Mouse (Mus musculus) left cerebral cortex, adult 9 months (tissue): ENCODE measurements around the gene Tgm2.

Experiments
- DNase-seq, 2 experiments: peaks; one replicate each; pipeline ENCODE4 v3.0.0; 2022; ENCODE audit warnings: low spot score in 2 of 2

The Tgm2 gene

DNA sequence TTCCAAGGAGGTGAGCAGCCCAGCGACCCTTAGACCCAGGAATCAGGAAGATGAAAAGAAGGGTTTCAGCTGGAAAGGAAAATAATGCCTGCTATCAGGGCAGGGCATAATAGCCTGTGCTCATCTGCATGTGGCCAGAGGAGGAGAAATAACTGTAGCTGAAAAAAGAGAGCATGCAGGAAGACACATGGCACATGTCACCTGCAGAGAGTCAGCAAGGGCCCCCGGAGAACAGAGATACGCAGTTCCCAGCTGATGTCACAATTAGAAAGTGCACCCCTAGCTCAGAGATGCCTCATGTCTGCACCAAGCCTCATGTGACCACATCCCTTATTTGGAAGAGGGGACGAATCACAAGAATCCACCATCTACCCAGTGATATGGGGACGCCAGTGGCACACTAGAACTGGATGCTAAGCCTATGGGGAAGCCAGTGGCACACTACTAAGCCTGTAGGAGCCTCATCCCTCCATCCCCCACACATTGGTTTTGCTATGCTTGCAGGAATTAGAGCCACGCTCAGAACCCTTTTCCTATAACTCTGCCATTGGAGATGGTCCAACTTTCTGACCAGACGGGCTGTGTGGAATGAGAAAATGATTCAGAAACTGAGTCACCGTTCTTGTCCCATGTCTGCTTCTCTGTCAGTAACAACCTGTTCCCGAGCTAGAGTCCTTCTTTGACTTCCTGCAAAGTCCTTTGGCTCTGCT lies 21.4 kb upstream of the Tgm2 start:
- no peak for DNase-seq

DNA sequence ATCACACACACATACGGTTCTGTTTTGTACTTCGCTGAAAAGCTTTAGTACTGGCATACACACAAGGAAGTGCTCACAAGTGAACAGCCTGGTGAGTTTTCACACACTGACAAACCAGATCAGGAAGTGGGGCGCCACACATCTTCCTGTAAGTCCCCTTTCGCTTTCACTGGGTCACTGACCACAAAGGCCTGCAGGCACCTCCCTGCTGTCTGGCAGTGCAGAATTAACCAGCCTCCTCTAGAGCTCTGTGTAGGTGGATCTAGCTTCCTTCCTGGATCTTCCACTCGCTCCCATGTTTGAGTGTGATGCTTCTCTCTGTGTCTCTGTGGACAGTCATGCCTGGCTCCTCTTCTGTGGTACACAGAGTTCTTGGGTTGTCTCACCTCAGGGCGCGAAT lies 20.4 kb upstream of the Tgm2 start:
- peak in 1 of 2 experiments; percentile 40 for DNase-seq

DNA sequence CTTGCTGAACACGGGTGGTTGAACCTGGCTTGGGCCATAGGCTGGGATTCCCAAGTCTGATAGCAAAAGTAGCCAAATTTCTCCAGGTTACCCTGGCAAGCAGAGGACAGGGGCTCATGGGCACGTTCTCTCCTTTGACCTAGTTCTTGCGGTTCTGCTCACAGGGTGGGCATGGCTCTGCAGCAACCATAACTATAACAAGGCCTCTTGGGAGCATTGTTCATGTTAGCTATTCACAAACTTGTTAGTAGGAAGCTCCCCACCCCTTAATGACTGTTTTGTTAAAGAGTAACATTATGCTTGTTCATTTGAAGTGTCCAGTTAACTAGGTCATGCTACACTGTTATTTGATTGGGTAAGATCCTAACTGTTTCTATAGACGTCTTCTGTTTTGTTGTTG lies 19.5 kb upstream of the Tgm2 start:
- no peak for DNase-seq

DNA sequence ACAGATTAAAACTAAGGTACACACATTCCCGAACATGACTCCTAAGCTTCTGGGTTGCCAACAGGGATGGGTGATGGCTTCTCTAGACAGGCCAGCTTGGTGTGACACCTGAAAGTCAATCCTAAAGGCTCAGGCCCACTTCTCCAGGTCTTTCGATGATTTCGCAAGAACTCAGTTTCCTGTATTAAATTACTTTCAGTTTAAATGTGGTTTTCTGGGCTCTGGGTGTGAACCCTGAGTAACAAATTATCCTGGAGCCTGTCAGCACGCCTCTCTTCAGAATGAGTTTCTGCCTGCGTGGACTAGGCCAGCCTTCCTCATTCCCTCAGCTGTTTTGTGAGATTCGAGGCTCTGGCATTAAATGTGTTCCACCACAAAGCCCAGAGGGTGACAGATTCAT lies 16.8 kb upstream of the Tgm2 start:
- no peak for DNase-seq

DNA sequence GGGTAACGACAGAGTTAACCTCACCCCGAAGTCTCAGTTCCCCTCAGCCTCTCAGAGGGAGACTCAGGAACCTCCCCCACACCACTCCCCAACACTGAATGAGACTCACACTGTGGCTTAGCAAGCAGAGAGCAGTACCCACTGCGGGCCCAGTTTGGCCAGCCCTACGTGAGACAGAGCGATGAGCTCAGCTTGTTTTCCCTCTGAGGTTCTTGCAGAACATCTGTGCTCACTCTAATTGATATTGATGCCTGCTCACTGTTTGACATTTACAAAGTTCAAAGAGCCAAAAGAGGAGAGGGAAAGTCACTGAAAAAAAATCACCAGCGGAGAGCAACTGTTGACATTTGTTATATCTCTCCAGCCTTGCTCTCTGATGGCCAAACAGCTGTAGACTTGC lies 15.5 kb upstream of the Tgm2 start:
- no peak for DNase-seq

DNA sequence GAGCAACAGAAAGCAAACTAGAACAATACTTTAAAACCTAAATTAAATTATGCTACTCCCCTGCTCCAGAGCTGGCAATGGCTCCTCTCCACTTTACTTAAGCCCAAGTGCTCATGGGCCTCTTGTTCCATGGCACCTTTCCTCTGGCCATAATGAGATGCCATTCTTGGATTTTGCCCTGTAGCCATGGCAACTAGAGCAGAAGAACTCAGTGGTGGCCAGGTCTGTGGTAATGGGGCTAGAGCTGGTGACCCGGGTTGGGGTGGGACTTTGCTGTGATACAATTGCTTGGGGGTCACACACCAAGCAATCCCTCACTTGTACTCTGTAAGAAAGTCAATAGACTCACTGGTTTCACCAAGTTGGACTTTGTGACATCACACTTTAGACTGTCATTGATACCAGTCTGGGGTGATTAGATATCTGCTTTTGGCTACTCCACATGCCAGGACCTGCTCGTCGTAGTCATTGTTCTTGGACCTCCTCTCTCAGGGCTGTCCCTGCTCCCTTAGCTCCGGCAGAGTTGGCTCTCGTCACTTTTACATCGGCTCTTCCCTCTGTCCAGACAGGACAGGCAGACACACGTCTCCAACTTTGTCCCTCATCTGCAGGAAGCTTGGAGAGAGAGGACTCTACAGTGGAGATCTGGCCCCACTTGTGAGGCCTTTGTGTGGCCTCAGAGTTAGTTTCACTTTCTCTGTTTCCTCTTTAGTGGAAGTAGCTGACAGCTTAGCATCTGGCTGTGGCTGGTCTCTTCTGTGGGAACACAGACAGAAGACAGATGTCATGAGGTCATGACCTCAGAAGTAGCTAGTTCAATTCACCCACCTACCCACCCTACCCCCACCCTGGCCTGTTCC lies 13.4 kb upstream of the Tgm2 start:
- DNase-seq: no peak

DNA sequence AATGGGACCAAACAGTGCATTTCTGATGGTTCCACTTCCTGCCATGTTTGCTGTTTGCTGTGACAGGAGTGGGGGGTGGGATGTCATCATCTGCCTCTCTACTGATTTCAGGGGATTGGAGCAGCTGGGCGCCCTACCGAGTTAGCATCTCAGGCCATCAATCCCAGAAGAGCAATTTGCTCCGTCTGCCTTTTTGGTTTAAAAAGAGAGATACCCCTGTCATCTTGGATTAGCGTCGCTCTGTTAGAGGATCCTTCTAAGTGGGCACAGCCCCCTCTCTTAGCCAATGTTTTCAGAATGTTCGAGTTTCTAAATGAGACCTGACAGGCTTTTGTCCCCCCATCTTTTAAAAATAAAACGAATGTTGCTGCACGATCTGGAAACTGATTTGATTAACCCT lies 11.4 kb upstream of the Tgm2 start:
- no peak for DNase-seq

DNA sequence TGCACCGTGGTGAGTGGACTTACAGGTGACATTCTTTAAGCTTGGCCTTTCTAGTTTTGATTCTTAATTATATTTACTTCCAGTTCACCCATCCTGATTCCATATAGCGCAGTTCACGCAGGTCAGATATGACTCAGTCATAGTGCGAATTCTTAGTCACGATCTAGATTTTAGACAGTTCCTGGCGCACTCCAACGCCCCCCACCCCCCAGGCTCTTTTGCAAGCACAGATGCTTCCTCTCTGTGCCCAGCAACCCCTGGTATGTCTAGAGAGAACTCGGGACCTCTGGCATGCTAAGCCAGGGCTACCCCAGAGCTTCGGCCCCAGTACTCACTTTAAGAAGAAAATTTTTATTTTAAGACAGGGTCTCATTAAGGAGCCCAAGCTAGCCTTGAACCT lies 10.3 kb upstream of the Tgm2 start:
- no peak for DNase-seq

DNA sequence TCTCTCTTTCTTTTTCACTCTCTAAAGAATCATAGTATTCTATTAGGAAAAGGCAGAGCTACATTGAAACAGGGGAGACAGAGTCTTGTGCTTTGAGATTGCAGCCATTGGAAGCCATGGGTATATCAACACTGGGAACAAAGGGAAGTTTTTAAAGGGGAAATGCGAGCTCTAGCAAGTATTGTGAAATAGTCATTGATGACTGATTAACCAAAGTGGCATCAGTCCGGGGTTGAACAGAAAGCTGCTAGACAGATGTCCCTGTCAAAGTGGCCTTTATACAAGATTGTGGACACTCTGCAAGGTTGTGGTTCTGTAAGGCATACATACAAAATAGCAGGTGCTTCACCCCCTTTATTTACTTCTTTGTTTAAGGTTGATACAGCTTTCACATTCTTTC lies 9.4 kb upstream of the Tgm2 start:
- DNase-seq: no peak

DNA sequence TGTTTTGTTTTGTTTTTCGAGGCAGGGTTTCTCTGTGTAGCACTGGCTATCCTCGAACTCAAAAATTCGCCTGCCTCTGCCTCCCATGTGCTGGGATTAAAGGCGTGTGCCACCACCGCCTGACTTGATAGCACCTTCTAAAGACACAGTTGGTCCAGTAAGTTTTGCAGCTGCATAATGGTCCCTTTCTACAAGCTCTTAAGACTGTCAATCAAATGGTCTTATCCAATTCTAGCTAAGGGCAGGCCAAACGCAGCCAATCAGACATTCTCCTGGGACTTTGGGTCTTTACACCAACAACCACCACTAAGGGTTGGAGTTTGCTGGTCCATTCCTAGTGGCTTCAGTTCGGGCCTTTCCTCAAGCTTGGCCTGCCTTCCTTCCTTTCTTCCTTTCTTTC lies 8.9 kb upstream of the Tgm2 start:
- no peak for DNase-seq

DNA sequence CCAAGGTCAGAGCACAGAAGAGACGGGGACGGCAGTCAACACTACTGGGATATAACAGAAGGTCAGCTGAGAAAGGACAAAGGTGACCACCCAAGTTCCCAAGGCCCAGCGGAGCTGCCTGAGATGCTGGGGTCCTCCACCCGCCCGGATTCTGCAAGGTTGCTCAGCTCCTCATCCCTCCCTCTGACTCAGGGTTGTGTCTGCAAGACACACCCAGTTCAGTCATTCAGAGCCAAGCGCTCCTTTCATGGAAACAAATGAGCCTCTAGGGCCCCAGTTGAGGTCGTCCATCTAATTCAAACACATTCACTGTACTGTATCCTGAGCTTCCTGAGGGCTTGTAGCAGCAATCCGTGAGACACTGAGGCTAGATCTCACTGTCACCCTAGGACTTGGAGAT lies 8.4 kb upstream of the Tgm2 start:
- DNase-seq: no peak

DNA sequence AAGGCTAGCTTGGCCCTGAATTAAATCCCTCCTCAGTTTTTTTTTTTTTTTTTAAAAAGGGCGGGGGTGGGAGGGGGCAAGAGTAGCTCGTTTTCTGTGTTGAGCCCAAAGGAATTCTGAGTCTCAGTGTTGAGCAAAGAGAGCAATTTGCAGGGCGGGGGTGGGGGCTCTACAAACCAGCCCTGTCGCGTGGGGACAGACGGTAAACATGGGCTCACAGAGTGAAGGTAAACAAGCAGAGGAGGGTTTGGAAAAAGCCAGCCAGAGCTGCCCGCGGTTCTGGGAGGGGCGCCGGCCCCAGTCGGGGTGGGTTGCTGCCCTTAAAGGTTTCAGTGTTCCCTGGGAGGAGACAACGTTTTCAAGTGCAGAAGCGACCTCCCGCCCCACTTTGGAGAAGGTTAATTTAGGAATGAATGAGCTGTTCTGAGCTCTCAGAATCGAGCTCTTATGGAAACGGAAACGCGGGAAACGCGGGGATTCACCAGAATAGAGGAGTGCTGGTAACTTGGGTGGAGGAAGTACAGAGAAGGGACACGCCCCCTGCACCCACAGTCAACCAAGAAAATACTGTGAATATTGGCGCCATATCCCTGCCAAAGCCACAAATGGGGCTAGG lies 7.6 kb upstream of the Tgm2 start:
- no peak for DNase-seq

DNA sequence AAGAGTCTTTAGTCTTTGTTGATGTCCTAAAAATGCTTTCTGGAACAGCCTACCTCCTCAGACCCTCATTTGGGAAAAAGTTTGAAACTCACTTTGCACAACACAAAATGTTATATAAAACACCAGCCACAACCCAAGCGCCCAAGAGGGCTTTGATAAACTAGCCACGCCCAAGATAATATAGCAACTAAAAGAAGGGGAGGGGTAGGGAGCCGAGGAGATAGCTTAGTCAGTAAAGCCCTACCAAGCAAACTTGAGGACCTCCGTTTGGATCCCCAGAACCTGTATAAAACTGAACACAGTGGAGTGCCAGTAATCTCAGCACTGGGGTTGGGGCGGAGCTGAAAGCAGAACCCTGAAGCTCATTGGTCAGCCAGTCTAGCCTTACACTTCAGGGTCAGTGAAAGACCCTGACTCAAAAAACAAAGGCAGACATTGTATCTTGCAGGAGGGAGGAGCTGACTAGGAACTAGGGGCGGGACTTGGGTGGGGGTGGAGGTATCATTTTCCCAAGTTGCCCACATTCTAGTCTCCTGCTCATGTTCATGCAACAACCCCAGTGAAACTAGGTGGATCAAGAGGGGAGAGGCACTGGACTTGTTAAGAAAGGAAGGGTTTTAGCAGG lies 6.6 kb upstream of the Tgm2 start:
- no peak for DNase-seq

DNA sequence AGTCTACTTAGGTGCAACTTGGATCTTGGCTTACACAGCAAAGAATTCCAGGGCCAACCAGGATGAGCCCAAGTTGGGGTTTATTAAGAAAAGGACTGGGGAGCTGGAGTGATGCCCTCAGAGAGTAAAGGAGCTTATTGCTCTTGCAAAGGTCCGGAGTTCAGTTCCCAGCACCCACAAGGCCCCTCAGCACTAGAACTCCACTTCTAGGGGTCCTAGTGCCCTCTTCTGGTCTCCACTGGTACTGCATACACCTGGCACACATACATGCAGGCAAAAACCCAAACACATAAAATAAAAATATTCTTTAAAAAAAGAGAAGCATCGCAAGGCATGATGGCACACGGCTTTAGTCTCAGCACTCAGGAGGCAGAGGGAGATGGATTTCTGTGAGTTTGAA lies 4.8 kb upstream of the Tgm2 start:
- no peak for DNase-seq

DNA sequence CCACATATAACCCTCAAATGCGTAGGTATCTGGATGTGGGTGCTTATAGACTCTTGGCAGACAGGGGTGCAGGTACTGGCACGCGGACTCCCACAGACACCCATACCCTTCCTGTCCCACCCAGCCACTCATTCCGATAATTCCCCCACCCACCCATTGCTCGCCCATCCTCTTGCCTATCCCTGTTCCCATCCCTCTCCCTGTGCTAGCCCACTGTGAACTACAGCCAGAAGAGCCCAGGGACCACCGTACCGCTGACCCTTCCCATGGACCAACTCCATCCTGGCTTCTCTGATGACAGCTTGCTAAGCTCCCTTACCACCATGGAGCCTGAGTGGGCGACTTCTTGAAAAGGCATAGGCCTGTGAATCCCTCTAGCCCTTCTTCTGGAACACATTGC lies 735 bp upstream of the Tgm2 start:
- no peak for DNase-seq

DNA sequence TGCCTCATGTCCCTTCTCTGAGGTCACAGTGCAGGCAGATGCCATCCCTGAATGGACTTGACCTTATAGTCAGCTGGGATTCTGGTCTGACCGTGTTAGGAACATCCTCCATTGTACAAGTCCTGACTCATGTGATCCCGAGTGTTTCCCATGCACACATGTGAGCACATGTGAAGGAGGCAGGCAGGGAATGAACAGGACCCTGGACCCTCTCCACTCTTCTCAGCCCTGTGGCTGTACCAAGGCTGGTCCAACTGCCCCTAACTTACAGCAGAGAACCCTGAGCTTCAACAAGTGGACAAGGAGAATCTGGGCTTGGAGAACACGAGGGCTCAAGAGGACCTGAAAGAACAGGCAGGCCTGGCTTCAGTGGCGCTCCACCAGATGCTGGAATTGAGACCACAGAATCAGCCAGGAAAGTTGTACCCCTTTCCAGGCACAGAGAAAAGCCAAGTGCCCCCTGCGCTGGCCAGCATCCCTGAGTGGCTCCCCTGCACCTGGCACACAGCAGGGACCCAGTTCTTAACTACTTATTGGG lies 639 bp downstream of the Tgm2 start:
- no peak for DNase-seq

DNA sequence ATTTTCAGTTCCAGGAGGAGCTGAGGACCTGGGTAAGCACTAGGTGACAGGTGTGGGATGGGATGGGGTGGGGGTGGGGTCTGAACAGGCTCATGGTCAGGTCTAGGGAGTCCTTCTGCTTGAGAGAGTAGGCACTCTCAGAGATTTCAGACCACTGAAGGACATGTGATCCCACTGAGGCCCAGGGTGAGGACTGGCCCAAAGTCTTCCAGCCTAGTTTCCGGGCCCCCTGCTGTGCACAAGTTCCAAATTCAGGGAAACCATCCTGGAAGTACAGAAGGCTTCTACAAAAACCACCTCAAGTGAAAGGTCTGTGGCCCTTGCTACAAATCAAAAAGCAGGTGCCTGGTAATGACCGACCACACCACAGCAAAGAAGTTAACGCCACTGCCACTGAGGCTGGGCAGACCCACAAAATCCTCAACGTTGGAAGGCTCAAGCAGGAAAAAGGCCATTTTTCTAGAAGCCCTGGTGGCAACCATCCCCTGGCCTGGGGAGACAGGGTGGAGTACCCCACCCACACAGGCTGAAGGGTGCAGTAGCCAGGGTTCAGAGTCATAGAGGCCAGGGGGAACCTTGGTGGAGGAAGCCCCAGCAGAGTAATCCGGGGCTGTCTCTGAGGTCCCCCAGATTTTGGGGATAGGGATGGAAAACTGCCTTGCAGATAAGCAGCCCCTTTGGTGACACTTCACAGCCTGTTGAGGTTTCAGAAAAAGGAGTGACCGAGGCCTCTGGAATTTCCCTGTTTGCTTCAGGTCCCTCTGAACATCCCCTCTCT lies 1.3 kb downstream of the Tgm2 start:
- no peak for DNase-seq

DNA sequence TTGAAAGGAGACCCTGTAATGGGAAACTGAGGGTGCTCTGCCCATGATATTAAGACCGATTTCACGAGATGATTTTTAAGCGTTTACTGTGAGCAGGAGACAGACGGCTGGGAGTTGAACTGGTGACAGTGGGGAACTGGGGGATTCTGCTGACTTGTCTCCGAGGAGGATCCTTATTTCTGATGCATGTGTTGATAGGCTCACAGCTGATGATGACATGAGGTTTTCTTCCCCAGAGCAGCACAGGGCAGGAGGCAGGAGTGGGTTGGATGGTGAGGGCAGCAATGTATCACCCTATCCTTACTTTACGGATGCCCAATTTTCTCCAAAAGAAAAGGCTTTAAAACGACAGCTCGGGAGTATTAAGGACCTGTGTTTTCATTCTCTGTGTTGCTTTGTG lies 2.0 kb downstream of the Tgm2 start:
- DNase-seq: no peak

DNA sequence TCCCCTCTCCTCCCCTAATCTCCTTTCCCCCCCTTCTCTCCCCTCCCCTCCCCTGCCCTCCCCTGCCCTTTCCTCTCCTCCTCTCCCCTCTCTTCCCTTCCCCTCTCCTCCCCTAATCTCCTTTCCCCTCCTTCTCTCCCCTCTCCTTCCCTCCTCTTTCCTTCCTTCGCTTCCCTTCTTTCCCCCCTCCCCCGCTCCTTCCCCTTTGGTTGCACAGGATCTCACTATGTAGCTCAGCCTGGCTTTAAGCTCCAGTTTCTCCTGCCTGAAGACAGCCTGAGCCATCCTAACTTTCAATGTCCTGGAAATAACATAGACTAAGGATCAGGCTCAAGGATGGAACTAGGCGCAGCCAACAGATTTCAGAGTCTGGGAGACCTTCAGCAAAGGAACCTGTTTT lies 2.4 kb downstream of the Tgm2 start:
- no peak for DNase-seq

DNA sequence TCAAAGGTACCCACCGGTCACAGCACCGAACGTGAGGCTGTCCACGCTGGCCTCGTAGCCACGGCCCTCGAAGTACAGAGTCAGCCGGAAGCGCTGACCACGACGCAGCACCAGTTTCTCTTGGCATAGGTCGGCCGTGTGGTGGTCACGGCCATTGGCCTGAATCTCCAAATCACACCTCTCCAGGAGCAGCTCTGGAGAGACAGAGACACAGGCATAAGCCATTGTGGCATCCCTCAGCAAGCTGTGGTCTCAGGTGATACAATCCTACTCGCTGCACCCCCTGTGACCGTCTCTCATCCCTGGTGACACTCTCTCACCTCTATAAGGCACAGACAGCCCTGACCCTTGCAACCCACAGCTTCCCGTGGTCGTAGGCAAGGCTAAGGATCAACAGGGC lies 3.3 kb downstream of the Tgm2 start:
- no peak for DNase-seq

DNA sequence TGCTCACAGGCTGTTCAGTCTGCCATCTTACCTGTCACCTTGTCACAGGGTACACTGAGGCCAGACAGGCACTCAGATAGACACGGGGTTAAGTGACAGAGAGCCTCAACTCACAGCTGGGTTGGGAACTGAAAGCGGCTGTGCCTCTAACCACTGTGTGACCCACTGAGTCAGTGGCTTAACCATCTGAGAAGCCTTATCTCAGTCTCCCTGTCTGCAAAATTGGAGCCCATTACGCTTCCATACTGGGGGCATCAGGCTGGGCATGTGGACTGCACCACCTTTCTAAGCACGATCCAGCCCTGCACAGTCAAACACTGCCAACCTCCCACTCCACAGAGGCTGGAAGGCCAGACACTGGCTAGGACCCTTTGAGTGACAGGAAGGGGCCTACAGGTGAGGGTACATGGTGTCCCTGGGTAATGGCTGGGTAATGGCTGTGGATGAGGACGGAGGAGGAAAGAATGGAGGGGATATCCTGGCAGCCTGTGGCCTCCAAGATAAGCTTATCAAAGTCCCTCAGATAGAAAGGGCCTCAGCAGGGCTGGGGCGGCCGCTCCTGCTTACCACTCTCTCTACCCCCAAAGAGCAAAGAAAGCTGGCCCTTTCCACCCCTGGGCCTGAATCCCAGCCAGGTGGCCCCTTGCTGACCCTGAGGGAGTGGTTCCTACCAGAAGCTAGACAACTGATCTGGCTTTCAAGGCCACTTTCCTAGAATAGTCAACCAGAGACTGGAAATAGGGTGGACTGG lies 4.4 kb downstream of the Tgm2 start:
- DNase-seq: no peak
